Mouse (Mus musculus): Measurements from ENCODE around the gene Spin1. TPM values are rescaled to one million over a fixed set of nuclear protein-coding genes. Genes with fewer than 3 reads are reported as not detected.
"Not testable (repeated sequence)": the region's sequence is repeated elsewhere in the genome, so short reads cannot be mapped to it uniquely, and the experiment has no call there.

Gene Spin1
- polyA plus RNA-seq, 1 experiment from 2014 or later, result 40.6 TPM

- WGBS, result 92% methylated on average over 4 of the region's 4 CpGs
Measured at GRCm38 (mm10) chr13:51106816-51107215, 6.1 kb downstream of the Spin1 start.

GRCm38 (mm10) chr13:51109517-51109916 lies 8.8 kb downstream of the Spin1 start:
- Histone ChIP-seq H3K9ac (replicated peaks; ENCODE audit: low read depth) (no peak overlapping the region), H3K27ac (ENCODE audit: low read length) (no peak overlapping the region), H3K4me2 (replicated peaks; ENCODE audit: low read depth, low read length) (no peak overlapping the region), H3K9me3 (ENCODE audit: low read length) (no peaks in the 10 kb centered on the region; the same call in 1 of the 2 replicates), H3K36me3 (ENCODE audit: insufficient read depth, low read length) (no peaks in the 10 kb centered on the region), H3K27me3 (replicated peaks; ENCODE audit: insufficient read depth, low read length) (no peaks in the 10 kb centered on the region), H3K4me1 (ENCODE audit: insufficient read depth, low read depth, low read length) (no peaks in the 10 kb centered on the region), H3K4me3 (ENCODE audit: low read depth, low read length) (no peak overlapping the region)
- 94% methylated on average over 2 of the region's 2 CpGs for WGBS
- ATAC-seq, result no peak
- DNase-seq (ENCODE audit: low spot score), result no peak
- TF ChIP-seq CTCF (IDR thresholded peaks at IDR 0.05) (no peak), EP300 (IDR thresholded peaks at IDR 0.05) (no peak)

More at GRCm38 (mm10) chr13:51106816-51107215, 6.1 kb downstream of the Spin1 start:
- Histone ChIP-seq H3K36me3 (ENCODE audit: insufficient read depth, low read length) (no peaks in the 10 kb centered on the region), H3K4me2 (replicated peaks; ENCODE audit: low read depth, low read length) (no peak overlapping the region), H3K9ac (replicated peaks; ENCODE audit: low read depth) (no peak overlapping the region), H3K4me3 (ENCODE audit: low read depth, low read length) (no peak overlapping the region), H3K27me3 (replicated peaks; ENCODE audit: insufficient read depth, low read length) (no peaks in the 10 kb centered on the region), H3K4me1 (ENCODE audit: insufficient read depth, low read depth, low read length) (peaks cover 5% of the 10 kb centered on the region; the same call in 1 of the 2 replicates), H3K9me3 (ENCODE audit: low read length) (no peaks in the 10 kb centered on the region; the same call in 1 of the 2 replicates), H3K27ac (ENCODE audit: low read length) (no peak overlapping the region)
- DNase-seq (ENCODE audit: low spot score) (no peak), ATAC-seq (no peak)
- no peak for TF ChIP-seq CTCF (IDR thresholded peaks at IDR 0.05)
- no peak for TF ChIP-seq EP300 (IDR thresholded peaks at IDR 0.05)

GRCm38 (mm10) chr13:51114398-51114797 lies 13.7 kb downstream of the Spin1 start:
- H3K27ac ChIP-seq (ENCODE audit: low read length); ATAC-seq; H3K4me3 ChIP-seq (ENCODE audit: low read depth, low read length); H3K9me3 ChIP-seq (ENCODE audit: low read length); DNase-seq (ENCODE audit: low spot score); H3K36me3 ChIP-seq (ENCODE audit: insufficient read depth, low read length); H3K9ac ChIP-seq (replicated peaks; ENCODE audit: low read depth); H3K4me2 ChIP-seq (replicated peaks; ENCODE audit: low read depth, low read length); H3K4me1 ChIP-seq (ENCODE audit: insufficient read depth, low read depth, low read length); H3K27me3 ChIP-seq (replicated peaks; ENCODE audit: insufficient read depth, low read length): not testable (repeated sequence)
- WGBS, result 25% methylated on average over 4 of the region's 4 CpGs

- TF ChIP-seq EP300 (IDR thresholded peaks at IDR 0.05) (no peak), CTCF (IDR thresholded peaks at IDR 0.05) (no peak)
- Histone ChIP-seq H3K4me2 (replicated peaks; ENCODE audit: low read depth, low read length) (no peak overlapping the region), H3K9me3 (ENCODE audit: low read length) (no peaks in the 10 kb centered on the region), H3K4me1 (ENCODE audit: insufficient read depth, low read depth, low read length) (peaks cover 9% of the 10 kb centered on the region; the same call in 1 of the 2 replicates), H3K9ac (replicated peaks; ENCODE audit: low read depth) (no peak overlapping the region), H3K27me3 (replicated peaks; ENCODE audit: insufficient read depth, low read length) (no peaks in the 10 kb centered on the region), H3K36me3 (ENCODE audit: insufficient read depth, low read length) (no peaks in the 10 kb centered on the region), H3K4me3 (ENCODE audit: low read depth, low read length) (no peak overlapping the region), H3K27ac (ENCODE audit: low read length) (no peak overlapping the region)
- DNase-seq (ENCODE audit: low spot score) (peak; percentile 28), ATAC-seq (no peak)
- WGBS, result 63% methylated on average over 3 of the region's 3 CpGs
Measured at GRCm38 (mm10) chr13:51115762-51116161, 15.1 kb downstream of the Spin1 start.

GRCm38 (mm10) chr13:51120734-51121133 lies 20.1 kb downstream of the Spin1 start:
- Histone ChIP-seq H3K27ac (ENCODE audit: low read length) (0 out of 2 replicates have a peak overlapping the region, but pooled peaks have one; percentile 29), H3K36me3 (ENCODE audit: insufficient read depth, low read length) (no peaks in the 10 kb centered on the region), H3K27me3 (replicated peaks; ENCODE audit: insufficient read depth, low read length) (no peaks in the 10 kb centered on the region), H3K9me3 (ENCODE audit: low read length) (no peaks in the 10 kb centered on the region), H3K4me3 (ENCODE audit: low read depth, low read length) (no peak overlapping the region), H3K4me2 (replicated peaks; ENCODE audit: low read depth, low read length) (no peak overlapping the region; the same call in 1 of the 2 replicates), H3K4me1 (ENCODE audit: insufficient read depth, low read depth, low read length) (peaks cover 18% of the 10 kb centered on the region; the same call in 1 of the 2 replicates), H3K9ac (replicated peaks; ENCODE audit: low read depth) (no peak overlapping the region)
- peak; percentile 29; the same call in 1 of the 2 replicates for ATAC-seq
- 4% methylated on average over 4 of the region's 4 CpGs for WGBS
- peak; percentile 19 for DNase-seq (ENCODE audit: low spot score)
- TF ChIP-seq EP300 (IDR thresholded peaks at IDR 0.05), result 0 out of 2 replicates have a peak, but pooled peaks have one; percentile 25
- TF ChIP-seq CTCF (IDR thresholded peaks at IDR 0.05), result no peak

- H3K4me1 ChIP-seq (ENCODE audit: insufficient read depth, low read depth, low read length), result peaks cover 18% of the 10 kb centered on the region; the same call in 1 of the 2 replicates
- no peak overlapping the region for H3K27ac ChIP-seq (ENCODE audit: low read length)
- H3K9ac ChIP-seq (replicated peaks; ENCODE audit: low read depth), result no peak overlapping the region
- no peaks in the 10 kb centered on the region for H3K9me3 ChIP-seq (ENCODE audit: low read length)
- H3K36me3 ChIP-seq (ENCODE audit: insufficient read depth, low read length), result no peaks in the 10 kb centered on the region
- H3K27me3 ChIP-seq (replicated peaks; ENCODE audit: insufficient read depth, low read length), result no peaks in the 10 kb centered on the region
- no peak for DNase-seq (ENCODE audit: low spot score)
- ATAC-seq, result no peak
- 35% methylated on average over 1 of the region's 1 CpGs for WGBS
- TF ChIP-seq EP300 (IDR thresholded peaks at IDR 0.05), result no peak
- no peak for TF ChIP-seq CTCF (IDR thresholded peaks at IDR 0.05)
- no peak overlapping the region for H3K4me2 ChIP-seq (replicated peaks; ENCODE audit: low read depth, low read length)
- H3K4me3 ChIP-seq (ENCODE audit: low read depth, low read length), result no peak overlapping the region
Measured at GRCm38 (mm10) chr13:51121966-51122365, 21.3 kb downstream of the Spin1 start.

GRCm38 (mm10) chr13:51122771-51123170 lies 22.1 kb downstream of the Spin1 start:
- Histone ChIP-seq H3K4me3 (ENCODE audit: low read depth, low read length) (no peak overlapping the region), H3K9me3 (ENCODE audit: low read length) (no peaks in the 10 kb centered on the region), H3K9ac (replicated peaks; ENCODE audit: low read depth) (no peak overlapping the region), H3K4me1 (ENCODE audit: insufficient read depth, low read depth, low read length) (peaks cover 21% of the 10 kb centered on the region; the same call in 1 of the 2 replicates), H3K27me3 (replicated peaks; ENCODE audit: insufficient read depth, low read length) (no peaks in the 10 kb centered on the region), H3K27ac (ENCODE audit: low read length) (no peak overlapping the region), H3K4me2 (replicated peaks; ENCODE audit: low read depth, low read length) (no peak overlapping the region), H3K36me3 (ENCODE audit: insufficient read depth, low read length) (no peaks in the 10 kb centered on the region)
- ATAC-seq, result no peak
- no peak for DNase-seq (ENCODE audit: low spot score)
- no peak for TF ChIP-seq EP300 (IDR thresholded peaks at IDR 0.05)
- no peak for TF ChIP-seq CTCF (IDR thresholded peaks at IDR 0.05)
- WGBS, result 85% methylated on average over 8 of the region's 8 CpGs

Data from lung, postnatal 0 days (tissue).